In the genomic region with DNA sequence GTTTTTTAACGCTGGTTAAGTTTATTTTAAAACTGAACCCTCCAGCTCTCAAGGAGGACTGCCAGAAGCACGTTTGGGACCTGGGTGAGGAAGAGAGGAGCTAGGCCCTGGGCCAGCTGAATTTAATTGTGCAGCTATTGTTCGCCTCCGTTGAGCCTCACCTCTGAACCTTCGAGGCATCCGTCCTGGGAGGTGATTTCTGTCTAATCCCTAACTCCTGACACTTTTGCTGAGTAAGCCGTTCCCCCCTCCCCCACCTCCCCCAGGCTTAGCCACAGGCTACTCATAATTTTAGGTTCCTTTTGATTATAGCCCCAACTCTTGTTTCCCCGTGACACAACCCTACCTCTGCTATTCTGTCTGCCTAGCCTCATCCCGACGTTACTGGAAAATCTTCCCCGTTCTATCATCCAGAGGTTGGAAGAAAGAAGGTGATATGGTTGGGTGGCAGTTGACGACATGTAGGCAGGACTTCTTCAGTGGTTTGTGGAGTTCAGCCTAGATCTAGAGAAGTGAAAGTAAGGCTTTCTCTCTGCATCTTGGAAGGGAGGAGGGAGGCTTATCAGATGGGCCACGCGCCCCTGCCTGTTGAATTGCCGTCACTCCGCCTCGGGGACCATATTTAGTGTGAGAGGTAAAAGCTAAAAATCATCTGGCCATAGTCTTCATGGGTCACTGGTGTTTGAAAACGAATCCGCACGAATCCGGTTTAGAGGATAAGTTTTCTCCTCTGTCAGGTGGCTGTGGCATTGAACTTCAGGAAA, we compare ENCODE assay signal across 14 mouse cellular contexts. TPM values are rescaled to one million over a fixed set of nuclear protein-coding genes. Genes with fewer than 3 reads are reported as not detected.
A peak's percentile ranks its signal among the peaks of the same experiment; 100 is the strongest.
DNase-seq lines count a peak whose midpoint lies in the region; ATAC-seq lines count a peak whose summit lies in the region.
"Had no signal": no experiment of that assay in that cellular context is flagged by ENCODE, and none has a peak within 500 bp of the region (broad histone marks: within the 10 kb centered on the region; RNA-seq: fewer than 3 reads in every experiment).

No protein-coding gene starts in this region.

- 46% methylated on average over 21 of the region's 21 CpGs for WGBS in kidney, embryonic 16.5 days
- 90% methylated on average over 21 of the region's 21 CpGs for WGBS in hindbrain, embryonic 13.5 days

- DNase-seq in ovary, postnatal 36 days (ENCODE audit: low spot score), result peak; percentile 40
- no peak for DNase-seq in ovary, postnatal 14 days (ENCODE audit: low spot score)
- peak; percentile 29 for DNase-seq in ZHBTc4 (ENCODE audit: low read depth, low spot score)
- DNase-seq: adrenal gland, postnatal 10 days; cerebellum, adult 11 months; layer of hippocampus, adult 9-11 months; lung, postnatal 36 days had no signal

- 0 out of 2 replicates have a peak, but pooled peaks have one; percentile 0 for ATAC-seq in kidney, embryonic 16.5 days (ENCODE audit: low FRiP score, low TSS enrichment)
- peak; percentile 83 for ATAC-seq in megakaryocyte-erythroid progenitor cell, adult 5-6 weeks (replicated peaks; ENCODE audit: low FRiP score, low TSS enrichment, poor library complexity, severe bottlenecking)
- ATAC-seq in frontal cortex, adult (ENCODE audit: low TSS enrichment), result no peak
- no peak for ATAC-seq in hindbrain, embryonic 13.5 days (ENCODE audit: low FRiP score)

- no peak overlapping the region for H3K4me3 ChIP-seq in kidney, embryonic 16.5 days (ENCODE audit: low read length)
- H3K4me3 ChIP-seq in hindbrain, embryonic 13.5 days, result no peak overlapping the region
- H3K4me3 ChIP-seq: heart, embryonic 13.5 days; limb, embryonic 12.5 days had no signal

- peak overlapping the region; percentile 16; the same call in 1 of the 2 replicates for H3K4me2 ChIP-seq in kidney, embryonic 16.5 days (replicated peaks; ENCODE audit: low read depth, low read length)
- H3K4me2 ChIP-seq in hindbrain, embryonic 13.5 days, result no peak overlapping the region
- H3K4me2 ChIP-seq: heart, embryonic 13.5 days; hindbrain, embryonic 14.5 days; limb, embryonic 12.5 days had no signal

- no peaks in the 10 kb centered on the region for H3K27me3 ChIP-seq in kidney, embryonic 16.5 days (ENCODE audit: insufficient read depth, low read length)
- H3K27me3 ChIP-seq in hindbrain, embryonic 13.5 days, result peaks cover 5% of the 10 kb centered on the region; the same call in 1 of the 2 replicates
- H3K27me3 ChIP-seq: heart, embryonic 13.5 days; limb, embryonic 12.5 days had no signal

- H3K36me3 ChIP-seq in kidney, embryonic 16.5 days (ENCODE audit: insufficient read depth, low read length), result peaks cover 20% of the 10 kb centered on the region
- H3K36me3 ChIP-seq in hindbrain, embryonic 13.5 days, result peaks cover 31% of the 10 kb centered on the region

- H3K9me3 ChIP-seq in kidney, embryonic 16.5 days (ENCODE audit: low read length), result no peaks in the 10 kb centered on the region
- H3K9me3 ChIP-seq in hindbrain, embryonic 13.5 days, result no peaks in the 10 kb centered on the region
- H3K9me3 ChIP-seq: heart, embryonic 13.5 days; limb, embryonic 12.5 days had no signal

- no peak overlapping the region for H3K9ac ChIP-seq in kidney, embryonic 16.5 days (replicated peaks; ENCODE audit: low read length)
- no peak overlapping the region for H3K9ac ChIP-seq in hindbrain, embryonic 13.5 days
- H3K9ac ChIP-seq: heart, embryonic 13.5 days; hindbrain, embryonic 14.5 days; limb, embryonic 12.5 days had no signal

- peaks cover 38% of the 10 kb centered on the region for H3K4me1 ChIP-seq in kidney, embryonic 16.5 days (ENCODE audit: insufficient read depth, low read length)
- H3K4me1 ChIP-seq in hindbrain, embryonic 13.5 days (replicated peaks), result peaks cover 12% of the 10 kb centered on the region

- peak overlapping the region; percentile 79 for H3K27ac ChIP-seq in kidney, embryonic 16.5 days (ENCODE audit: low read length)
- no peak overlapping the region for H3K27ac ChIP-seq in hindbrain, embryonic 13.5 days
- H3K27ac ChIP-seq: heart, embryonic 13.5 days; hindbrain, embryonic 14.5 days; limb, embryonic 12.5 days had no signal

RNA-seq across cellular contexts. Expression of gene Pdp2, which starts 4.7 kb away (rescaled TPM):
- polyA plus RNA-seq in kidney, embryonic 16.5 days (2015; fragmentation: Nextera tagmentation; extraction: Ambion mirVana), result 19.2 and 20.3 TPM in 2 replicates
- 8.6 and 9.5 TPM in 2 replicates for total RNA-seq in megakaryocyte-erythroid progenitor cell, adult 5-6 weeks (2014; fragmentation: Nextera tagmentation)
- total RNA-seq in megakaryocyte-erythroid progenitor cell, adult 5-6 weeks (2017), result 10.2 and 10.4 TPM in 2 replicates
- 16.7 and 17.6 TPM in 2 replicates for polyA plus RNA-seq in hindbrain, embryonic 13.5 days (2015; fragmentation: Nextera tagmentation; extraction: Ambion mirVana)

RNA-seq across cellular contexts. Expression of gene Cdh16, which starts 28.2 kb away (rescaled TPM):
- 385 and 427 TPM in 2 replicates for polyA plus RNA-seq in kidney, embryonic 16.5 days (2015; fragmentation: Nextera tagmentation; extraction: Ambion mirVana)
- not detected in 2 replicates for total RNA-seq in megakaryocyte-erythroid progenitor cell, adult 5-6 weeks (2014; fragmentation: Nextera tagmentation)
- total RNA-seq in megakaryocyte-erythroid progenitor cell, adult 5-6 weeks (2017), result not detected in 2 replicates
- polyA plus RNA-seq in hindbrain, embryonic 13.5 days (2015; fragmentation: Nextera tagmentation; extraction: Ambion mirVana), result not detected in 2 replicates
- polyA plus RNA-seq: hindbrain, embryonic 14.5 days; limb, embryonic 12.5 days had no signal

RNA-seq across cellular contexts. Expression of gene Rrad, which starts 35.2 kb away (rescaled TPM):
- 13.5 and 15.0 TPM in 2 replicates for polyA plus RNA-seq in kidney, embryonic 16.5 days (2015; fragmentation: Nextera tagmentation; extraction: Ambion mirVana)
- total RNA-seq in megakaryocyte-erythroid progenitor cell, adult 5-6 weeks (2014; fragmentation: Nextera tagmentation), result 1.1 TPM in 1 of 2 replicates, not detected in the other
- total RNA-seq in megakaryocyte-erythroid progenitor cell, adult 5-6 weeks (2017), result 0.19 and 0.94 TPM in 2 replicates
- polyA plus RNA-seq in hindbrain, embryonic 13.5 days (2015; fragmentation: Nextera tagmentation; extraction: Ambion mirVana), result 3.1 and 4.0 TPM in 2 replicates

RNA-seq across cellular contexts. Expression of gene Ciao2b, which starts 45.8 kb away (rescaled TPM):
- 106 and 108 TPM in 2 replicates for polyA plus RNA-seq in kidney, embryonic 16.5 days (2015; fragmentation: Nextera tagmentation; extraction: Ambion mirVana)
- total RNA-seq in megakaryocyte-erythroid progenitor cell, adult 5-6 weeks (2014; fragmentation: Nextera tagmentation), result 51.5 and 66.1 TPM in 2 replicates
- total RNA-seq in megakaryocyte-erythroid progenitor cell, adult 5-6 weeks (2017), result 26.4 and 27.7 TPM in 2 replicates
- 131 and 134 TPM in 2 replicates for polyA plus RNA-seq in hindbrain, embryonic 13.5 days (2015; fragmentation: Nextera tagmentation; extraction: Ambion mirVana)

Comparison
In these comparisons a context has a peak if more than half of its experiments do, and no peak if none do; other contexts are left out.
1. ATAC-seq: peak in kidney, embryonic 16.5 days (single experiment) and megakaryocyte-erythroid progenitor cell, adult 5-6 weeks (single experiment); none in frontal cortex, adult (single experiment) and hindbrain, embryonic 13.5 days (single experiment).
2. RNA of gene Cdh16, which starts 28.2 kb away (polyA plus RNA-seq): 385 to 427 TPM in kidney, embryonic 16.5 days; not detected in hindbrain, embryonic 13.5 days; every median in the first group is over 100 times any median in the second.